Mouse (Mus musculus) CH12F3 (cell line): ENCODE results near the gene Rgl2.

ENCODE experiments used
- in situ Hi-C: fragments of 300-500 bp; cut with MboI; formaldehyde crosslinking; loops from 2 replicates; pipeline ENCODE4 v1.14.3; 2020; ENCODE audit warnings: low sequenced_read_pairs

The Rgl2 gene

DNA sequence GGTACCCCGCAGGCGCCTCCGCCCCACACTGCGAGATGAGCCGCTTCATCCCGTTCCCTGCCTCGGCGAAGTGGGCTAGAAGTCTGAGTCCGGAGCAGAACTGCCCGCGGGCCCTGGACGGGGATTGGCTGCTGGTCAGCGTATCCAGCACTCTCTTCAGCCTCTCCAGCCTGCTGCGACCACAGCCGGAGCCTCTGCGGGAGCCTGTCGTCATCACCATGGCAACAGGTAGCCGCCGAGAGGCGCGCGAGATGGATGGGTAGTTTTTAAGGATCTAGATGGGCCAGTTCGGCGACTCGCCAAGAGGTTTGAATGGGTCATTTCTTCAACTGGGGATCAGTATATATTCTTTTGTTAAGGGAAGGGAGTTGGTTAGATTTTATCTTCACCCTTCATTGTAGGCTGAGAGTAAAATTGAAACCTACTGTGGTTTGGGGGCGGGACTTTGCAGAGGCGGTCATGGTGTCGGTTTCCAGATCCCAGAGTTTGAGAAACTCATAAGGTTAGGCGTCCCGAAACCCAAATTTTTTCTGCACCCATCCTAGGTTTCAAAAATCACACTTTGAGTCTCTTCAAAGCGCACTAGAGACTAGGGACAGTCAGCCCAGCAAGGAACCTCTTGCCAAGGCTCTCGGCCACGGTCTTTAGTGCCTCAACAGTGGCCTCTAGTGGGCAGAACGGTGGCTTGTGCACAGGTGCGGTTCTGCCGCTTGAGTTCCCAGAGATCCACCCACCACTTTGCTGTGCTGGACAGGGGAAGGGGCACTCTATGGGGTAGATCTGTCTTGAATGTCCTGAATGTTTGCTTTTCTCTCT, 8.9 kb upstream of the Rgl2 start:
- in situ Hi-C loops, result no loop called here

DNA sequence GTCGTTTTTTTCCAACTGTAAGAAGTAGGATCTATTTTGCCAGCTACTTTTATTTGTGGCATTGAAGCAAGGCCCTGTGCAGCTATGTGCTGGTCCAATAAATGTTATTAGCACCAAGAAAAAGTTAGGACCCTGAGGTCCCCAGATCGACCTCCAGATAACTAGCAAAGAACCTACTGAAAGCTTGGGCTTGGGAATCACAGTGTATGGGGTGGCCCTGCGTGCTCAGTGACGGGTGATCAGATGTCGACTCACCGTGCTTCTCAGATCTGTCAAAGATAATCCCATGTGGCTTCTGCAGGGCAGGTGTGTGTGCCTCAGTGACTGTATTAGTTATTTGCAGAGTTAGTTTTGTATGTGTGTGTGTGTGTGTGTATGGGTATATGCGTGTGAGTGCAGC, 8.0 kb upstream of the Rgl2 start:
- in situ Hi-C loops, result no loop called here

DNA sequence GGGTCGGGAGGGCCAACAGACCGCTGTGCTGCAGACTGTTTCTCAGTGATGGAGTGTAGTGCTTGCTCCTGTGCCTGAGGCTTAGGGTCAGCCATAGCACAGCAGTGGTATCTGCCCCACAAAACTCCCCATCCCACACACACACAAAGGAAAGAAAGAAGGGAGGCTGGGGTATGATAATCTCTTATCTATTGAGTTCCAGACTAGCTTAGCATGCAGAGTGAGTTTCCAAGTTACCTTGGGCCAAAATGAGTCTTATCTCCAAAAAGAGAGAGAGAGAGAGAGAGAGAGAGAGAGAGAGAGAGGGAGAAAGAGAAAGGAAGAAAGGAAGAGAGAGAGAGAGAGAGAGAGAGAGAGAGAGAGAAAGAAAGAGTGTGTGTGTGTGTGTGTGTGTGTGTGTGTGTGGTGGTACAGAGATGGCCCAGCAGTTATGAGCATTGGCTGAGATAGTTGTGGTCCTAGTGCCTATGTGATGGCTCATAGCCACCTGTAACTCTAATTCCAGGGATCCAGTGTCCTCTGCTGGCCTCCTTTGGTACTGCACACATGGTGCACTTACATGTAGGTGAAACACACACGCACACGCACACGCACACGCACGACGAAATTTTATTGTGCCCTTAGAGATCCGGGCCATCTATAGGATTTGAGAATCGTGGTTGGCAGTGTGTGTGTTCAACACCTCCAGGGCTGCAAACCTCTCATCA, 4.6 kb upstream of the Rgl2 start:
- in situ Hi-C loops, result no loop called here

DNA sequence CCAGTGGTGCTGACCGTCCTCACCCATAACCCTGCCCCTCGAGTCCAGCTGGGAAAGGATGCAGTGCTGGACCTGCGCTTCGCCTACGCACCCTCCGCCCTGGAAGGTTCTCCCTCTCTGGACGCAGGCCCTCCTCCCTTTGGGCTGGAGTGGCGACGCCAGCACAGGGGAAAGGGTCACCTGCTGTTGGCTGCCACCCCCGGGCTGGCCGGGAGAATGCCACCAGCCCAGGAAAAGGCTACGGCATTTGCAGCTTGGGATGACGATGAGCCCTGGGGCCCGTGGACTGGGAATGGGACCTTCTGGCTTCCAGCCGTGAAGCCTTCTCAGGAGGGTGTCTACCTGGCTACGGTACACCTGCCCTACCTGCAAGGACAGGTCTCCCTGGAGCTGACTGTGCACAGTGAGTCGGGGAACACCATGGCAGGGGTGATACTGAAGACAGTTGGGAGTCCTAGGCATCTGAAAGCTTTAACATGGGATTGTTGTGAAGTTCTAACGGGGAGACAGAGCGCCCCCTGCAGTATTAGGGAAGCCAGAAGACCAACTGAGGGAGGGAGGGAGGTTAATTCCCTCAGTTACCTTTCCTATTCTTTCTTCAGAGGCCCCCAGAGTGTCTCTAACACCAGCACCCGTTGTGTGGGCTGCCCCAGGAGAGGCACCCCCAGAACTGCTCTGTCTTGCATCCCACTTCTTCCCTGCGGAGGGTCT, 3.8 kb upstream of the Rgl2 start:
- in situ Hi-C loops, result no loop called here

DNA sequence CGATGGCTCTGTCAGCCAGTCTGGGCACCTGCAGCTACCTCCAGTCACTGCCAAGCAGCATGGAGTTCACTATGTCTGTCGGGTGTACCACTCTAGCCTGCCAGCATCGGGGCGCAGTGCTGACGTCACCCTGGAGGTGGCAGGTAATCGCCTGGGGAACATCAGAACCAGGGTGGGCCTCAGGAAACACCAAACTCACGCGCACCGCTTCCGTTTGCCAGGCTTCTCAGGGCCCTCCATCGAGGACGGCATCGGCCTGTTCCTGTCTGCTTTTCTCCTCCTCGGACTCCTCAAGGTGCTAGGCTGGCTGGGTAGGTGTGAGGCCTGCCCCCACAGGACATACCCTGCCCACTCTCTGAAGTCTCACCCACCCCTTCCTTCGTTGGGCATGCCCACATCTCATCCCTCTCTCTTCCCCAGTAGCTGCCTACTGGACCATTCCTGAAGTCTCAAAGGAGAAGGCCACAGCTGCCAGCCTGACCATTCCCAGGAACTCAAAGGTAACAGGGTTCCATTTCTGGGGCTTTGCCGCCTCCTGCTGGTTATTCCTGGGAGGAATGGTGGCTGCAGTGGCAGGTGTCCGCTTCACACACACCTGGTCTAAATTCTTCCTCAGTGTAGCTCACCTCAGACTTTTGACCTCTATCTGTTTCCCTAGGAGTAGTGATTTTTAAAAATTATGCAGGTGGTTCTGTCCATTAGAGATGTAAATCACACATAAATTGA, 3.0 kb upstream of the Rgl2 start:
- in situ Hi-C loops, result no loop called here

DNA sequence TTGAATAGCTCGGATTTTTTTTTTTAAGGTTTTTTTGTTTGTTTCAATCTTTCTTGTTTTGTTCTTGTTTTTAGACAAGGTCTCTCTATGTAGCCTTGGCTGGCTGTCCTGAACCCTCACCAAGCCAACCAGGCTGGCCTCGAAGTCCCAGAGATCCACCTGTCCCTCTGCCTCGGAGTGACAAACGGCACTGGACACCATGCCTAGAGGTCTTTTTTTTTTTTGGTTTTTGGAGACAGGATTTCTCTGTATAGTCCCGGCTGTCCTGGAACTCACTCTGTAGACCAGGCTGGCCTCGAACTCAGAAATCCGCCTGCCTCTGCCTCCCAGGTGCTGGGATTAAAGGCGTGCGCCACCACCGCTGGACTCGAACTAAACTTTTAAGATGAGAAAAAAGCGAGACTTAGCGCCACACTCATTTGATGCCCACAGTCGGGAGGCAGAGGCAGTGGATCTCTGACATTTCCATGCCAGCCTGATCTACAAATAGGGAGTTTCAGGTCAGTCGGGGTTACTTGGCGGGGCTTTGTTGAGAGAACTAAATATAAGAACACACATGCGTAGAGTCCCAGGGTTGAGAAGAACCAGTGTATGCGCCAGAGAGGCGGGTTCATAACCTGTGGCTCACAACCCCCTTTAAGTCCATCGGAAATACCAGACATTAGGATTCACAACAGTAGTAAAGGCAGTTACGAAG, 944 bp upstream of the Rgl2 start:
- in situ Hi-C loops, result no loop called here

DNA sequence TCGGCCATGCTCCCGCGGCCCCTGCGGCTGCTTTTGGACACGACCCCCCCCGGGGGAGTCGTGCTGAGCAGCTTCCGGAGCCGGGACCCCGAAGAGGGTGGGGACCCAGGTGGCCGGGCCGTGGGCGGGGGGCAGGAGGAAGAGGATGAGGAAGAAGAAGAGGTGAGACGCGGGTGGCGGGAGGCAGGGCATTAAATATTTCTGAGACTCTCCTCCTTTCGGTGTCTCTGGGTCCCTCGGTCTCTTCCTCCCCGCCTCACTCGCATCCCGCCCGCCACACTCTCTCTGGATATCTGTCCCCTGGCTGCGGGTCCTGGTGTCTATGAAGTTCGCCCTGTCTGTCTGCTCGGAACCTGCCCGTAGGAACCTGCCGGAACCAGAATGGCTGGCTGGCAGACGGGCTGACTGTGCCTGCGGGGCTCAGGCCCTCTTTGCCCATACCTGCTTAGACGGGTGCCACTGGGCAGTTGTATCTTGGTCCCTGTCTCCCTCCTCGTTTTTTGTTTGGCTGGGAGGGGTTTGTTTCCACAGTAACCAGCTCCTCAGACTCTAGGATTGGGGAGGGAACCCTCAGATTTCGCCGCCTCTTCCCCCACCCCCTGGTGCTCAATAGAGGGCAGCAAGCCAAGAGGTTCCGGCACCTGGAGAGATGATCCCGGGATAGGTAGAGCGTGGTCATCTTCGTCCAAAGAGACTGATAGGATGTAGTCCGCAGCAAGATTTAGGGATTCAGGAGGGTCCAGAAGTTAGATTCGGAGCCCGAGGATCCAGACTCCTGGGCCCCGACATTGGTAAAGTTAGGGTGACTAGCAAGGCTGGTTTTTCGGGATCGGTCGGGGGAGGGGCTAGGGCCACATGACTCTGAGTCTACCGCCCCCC, 1.2 kb downstream of the Rgl2 start:
- in situ Hi-C loops, result no loop called here

DNA sequence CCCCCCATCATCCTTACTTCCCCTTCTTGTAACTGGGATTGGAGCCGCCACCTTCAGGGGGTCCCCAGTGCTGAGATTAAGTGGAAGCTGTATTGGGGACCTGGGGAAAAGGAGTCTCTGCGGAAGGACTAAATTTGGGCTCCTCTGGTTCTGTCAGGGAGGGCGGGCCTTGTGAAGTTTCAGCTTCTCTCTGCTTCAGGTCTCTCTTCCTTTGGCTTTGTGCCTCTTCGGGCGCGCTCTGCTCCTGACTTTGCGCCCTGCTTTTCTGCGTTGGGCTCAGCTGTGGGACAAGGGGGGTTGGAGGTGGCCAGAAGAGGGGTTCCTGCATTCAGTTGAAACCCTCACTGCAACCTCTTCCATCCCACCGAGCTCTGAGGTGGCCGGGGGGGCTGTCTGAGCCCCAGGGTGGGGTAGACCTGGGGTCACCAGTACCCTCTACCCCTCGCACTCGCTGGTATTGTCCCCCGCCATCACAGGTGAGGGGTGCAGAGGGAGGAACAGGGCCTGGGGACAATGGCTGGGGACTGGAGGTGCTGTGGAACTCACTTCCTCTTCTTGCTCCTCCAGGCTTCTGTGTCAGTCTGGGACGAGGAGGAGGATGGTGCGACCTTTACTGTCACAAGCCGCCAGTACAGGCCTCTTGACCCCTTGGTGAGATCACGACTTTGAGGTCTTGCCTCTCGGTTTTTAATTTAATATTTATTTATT, 2.0 kb downstream of the Rgl2 start:
- in situ Hi-C loops, result no loop called here

DNA sequence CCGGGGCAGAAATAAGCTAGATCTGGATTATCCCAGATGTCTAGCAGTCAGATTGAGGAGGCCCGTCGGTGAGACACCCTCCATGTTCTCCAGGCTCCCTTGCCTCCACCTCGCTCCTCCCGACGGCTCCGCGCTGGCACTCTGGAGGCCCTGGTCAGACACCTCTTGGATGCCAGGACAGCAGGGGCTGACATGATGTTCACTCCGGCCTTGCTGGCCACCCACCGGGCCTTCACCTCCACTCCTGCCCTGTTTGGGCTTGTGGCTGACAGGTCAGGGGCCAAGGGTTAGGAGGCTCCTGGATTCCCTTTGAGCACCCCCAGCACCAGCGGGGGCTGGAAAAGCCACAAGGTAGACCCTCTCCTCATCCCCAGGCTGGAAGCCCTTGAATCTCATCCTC, 2.6 kb downstream of the Rgl2 start:
- in situ Hi-C loops, result no loop called here

DNA sequence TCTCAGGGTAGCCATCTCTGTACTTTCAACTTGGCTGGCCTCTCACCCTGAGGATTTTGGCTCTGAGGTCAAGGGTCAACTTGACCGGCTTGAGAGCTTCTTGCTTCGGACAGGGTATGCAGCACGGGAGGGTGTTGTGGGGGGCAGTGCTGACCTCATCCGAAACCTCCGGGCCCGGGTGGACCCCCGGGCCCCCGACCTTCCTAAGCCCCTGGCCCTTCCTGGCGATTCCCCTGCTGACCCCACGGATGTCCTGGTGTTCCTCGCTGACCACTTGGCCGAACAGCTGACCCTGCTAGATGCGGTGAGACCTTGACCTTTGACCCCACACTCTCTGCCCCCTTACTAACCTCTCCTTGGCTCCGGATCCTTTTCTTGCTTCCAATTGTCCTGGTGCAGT, 3.1 kb downstream of the Rgl2 start:
- in situ Hi-C loops, result no loop called here

DNA sequence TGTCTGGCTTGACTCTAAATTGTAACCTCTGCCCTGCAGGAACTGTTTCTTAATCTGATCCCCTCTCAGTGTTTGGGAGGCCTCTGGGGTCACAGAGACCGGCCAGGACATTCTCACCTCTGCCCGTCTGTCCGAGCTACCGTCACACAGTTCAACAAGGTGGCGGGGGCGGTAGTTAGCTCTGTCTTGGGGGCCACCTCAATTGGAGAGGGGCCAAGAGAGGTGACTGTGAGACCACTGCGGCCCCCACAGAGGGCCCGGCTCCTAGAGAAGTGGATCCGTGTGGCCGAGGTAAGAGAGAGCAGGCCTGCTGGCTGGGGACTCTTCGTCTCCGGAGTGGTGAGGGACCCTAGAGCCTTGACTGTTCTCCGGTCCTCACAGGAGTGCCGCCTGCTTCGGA, 3.6 kb downstream of the Rgl2 start:
- in situ Hi-C loops, result no loop called here

DNA sequence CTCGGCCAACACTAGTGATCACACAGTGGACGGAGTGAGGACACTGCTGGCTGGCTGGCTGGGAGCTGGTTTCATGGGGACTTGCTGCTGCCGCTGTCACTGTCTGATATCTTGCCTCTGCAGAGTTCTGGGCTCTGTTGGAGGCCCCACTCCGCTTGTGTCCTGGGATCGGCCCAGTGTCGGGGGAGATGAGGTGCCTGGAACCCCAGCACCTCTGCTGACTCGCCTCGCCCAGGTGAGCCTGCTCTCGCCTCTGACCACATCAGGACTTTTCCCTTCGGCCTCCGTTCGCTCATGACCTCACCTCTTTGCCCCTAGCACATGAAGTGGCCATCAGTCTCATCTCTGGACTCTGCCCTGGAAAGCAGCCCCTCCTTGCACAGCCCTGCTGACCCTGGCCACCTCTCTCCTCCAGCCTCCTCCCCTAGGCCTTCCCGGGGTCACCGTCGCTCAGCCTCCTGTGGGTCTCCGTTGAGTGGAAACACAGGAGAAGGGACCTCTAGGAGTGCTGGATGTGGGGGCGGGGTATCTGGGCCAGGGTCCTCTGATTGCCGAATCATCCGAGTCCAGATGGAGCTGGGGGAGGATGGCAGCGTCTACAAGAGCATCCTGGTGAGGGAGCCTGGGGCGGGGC, 6.2 kb downstream of the Rgl2 start:
- in situ Hi-C loops, result no loop called here

DNA sequence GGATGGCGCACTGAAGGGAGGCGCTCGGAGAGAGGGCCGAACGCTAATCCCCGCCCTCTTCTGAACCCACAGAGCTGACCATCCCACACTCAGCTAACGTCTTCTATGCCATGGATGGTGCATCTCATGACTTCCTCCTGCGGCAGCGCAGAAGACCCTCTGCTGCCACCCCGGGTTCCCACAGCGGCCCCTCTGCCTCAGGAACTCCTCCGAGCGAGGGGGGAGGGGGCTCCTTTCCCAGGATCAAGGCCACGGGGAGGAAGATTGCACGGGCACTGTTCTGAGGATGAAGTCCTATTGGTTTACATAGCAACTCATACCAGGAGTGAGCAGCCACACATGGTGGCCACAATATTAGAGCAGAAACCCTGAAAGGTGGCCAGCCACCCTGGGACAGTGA, 7.7 kb downstream of the Rgl2 start:
- in situ Hi-C loops, result no loop called here

DNA sequence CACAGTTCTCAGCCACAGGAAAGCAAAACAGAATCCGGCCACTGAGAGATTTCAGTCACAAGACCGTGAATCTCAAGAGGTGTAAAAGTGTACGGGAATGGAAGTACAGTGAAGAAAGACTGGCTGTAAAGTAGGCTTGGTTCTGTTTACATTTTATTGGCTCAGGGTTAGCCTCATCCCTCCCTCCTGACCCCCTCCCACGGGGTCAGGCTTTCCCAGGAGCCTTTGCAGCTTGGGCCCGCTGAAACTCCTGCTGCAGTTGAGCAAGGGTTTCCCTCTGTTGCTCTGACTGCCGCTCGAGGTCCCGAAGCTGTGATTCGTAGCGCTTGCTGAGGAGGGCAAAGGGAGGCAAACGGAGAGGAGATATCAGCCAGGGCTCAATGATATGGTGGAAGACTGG, 9.4 kb downstream of the Rgl2 start:
- in situ Hi-C loops, result no loop called here

DNA sequence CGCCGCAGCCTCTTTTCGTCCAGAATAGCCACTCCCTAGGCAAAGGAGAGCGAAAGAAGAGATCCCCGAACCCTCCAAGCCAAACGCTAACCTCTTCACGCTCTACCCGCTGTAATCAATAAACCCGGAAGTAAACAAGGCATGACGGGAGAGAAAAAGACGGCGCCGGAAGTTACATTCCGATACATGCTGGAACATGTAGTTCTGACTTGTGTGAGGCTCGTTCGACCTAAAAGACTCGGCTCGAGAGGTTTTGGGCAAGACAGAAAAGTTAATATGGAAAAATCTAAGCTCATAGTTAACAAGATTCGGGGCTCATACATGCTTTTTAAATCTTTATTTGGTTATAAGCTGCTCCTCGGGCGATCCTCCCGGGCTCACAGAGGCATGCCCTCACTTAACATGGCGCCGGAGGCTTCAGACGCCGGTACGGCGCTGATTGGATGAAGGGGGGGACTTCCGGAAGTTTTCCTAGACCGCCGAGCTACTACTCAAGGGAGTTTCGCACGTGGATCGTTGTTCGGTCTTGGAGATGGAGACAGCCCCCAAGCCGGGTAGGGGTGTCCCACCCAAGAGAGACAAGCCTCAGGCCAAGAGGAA, 11.0 kb downstream of the Rgl2 start, which contains the start of the genes Pfdn6 and Wdr46:
Gene Pfdn6, minus strand, starts transcription at position 138 of the 600 bp plus-strand sequence.
Gene Wdr46, plus strand, starts transcription at position 455 of the 600 bp plus-strand sequence.
- in situ Hi-C loops, result no loop called here

DNA sequence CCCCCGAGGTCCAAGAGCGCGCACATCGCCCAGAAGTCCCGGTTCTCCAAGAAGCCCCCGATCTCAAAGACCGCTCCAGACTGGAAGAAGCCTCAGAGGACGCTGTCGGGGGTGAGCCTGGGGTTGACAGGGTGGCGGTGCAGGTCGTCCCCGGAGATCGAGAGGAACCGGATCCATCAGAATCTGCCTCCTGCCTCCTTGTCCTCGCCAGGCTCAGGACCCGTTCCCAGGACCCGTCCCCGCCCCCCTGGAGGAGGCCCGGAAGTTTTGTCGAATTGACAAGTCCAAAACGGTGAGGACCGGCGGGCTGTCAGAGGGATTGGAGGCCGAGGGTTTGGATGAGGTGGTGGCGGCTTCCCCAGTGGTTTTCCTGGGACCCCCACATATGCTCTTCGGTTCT, 11.6 kb downstream of the Rgl2 start:
- in situ Hi-C loops, result no loop called here

DNA sequence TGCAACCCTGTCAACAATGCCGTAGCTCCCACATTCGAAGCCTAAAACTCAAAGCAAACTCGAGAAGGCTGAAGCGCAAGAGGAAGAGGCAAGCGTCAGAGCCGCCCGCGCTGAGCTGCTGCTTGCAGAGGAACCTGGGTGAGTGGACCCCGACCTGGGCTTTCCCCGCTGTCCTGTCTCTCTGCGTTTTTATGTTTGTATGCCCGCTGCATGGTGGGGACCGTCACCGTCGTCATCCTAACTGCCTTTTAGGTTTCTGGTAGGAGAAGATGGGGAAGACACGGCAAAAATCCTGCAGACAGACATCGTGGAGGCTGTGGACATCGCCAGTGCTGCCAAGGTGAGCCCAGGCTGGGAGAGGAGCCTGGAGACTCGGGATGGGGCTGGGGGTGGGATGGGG, 12.0 kb downstream of the Rgl2 start:
- in situ Hi-C loops, result no loop called here

DNA sequence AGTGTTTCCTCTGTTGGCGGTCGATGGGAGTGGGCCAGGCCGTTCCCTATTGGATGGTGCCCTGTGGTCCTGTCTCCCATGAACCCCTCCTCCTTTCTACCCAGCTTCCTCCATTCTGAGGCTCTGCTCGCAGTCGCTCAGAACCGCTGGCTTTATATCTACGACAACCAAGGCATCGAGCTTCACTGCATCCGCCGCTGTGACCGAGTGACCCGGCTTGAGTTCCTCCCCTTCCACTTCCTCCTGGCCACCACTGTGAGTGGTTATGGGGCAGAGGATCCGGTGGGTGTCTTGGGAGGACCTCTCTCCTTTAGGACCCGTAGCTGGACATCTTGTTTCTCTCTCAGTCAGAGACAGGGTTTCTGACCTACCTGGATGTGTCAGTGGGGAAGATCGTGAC, 14.1 kb downstream of the Rgl2 start:
- in situ Hi-C loops, result no loop called here
